Mouse (Mus musculus) cerebellum, adult 18-20 months (tissue): ENCODE measurements at regions not wholly inside any gene's neighbourhood (a gene's known extent, or its start where the extent isn't known, plus 50 kb on each side); places are given as distances from the start of the nearest gene placed in this dataset.
A peak's percentile ranks its signal among the peaks of the same experiment; 100 is the strongest.

Experiments
- DNase-seq, 2 experiments: peaks; one replicate each; pipeline ENCODE4 v3.0.0; 2021

- no peak for DNase-seq
These were observed 169.9 kb downstream of the Zfp36l2 start for GRCm38 (mm10) chr17:84017891-84018290.

DNA sequence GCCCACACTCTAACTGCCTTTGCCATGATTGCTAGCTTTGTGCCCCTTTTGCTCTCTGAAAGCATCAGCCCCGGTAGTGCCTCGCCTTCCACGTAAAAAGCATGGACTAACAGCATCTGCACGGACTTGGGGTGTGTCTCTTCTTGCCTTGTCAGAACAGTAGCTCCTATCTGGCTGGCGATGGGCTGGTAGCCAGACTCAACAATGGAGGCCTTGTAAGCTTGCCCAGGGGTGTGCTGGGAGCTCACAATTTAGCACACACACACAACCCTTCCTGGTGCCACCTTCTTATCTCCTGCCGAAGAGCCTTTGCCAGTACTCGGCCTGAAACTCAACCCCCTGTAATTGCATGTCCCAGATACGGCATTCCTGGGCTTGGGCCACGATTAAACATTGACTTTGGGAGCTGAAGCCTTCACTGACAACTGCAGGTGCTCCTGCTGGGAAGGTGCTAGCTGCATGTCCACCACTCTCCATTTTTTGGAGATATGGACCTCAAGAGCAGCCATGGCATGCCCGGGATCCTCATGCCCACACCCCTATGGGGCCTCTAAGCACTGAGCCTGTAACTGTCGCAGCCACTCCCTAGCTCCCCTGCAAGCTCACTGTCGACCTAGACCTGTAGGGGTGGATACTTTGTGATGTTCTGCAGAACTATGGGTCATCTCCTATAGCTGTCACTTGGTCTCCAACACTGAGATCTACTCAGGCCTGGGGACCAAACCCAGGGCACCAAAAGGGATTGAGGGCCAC lies 166.7 kb upstream of the Haao start:
- DNase-seq, result no peak

DNA sequence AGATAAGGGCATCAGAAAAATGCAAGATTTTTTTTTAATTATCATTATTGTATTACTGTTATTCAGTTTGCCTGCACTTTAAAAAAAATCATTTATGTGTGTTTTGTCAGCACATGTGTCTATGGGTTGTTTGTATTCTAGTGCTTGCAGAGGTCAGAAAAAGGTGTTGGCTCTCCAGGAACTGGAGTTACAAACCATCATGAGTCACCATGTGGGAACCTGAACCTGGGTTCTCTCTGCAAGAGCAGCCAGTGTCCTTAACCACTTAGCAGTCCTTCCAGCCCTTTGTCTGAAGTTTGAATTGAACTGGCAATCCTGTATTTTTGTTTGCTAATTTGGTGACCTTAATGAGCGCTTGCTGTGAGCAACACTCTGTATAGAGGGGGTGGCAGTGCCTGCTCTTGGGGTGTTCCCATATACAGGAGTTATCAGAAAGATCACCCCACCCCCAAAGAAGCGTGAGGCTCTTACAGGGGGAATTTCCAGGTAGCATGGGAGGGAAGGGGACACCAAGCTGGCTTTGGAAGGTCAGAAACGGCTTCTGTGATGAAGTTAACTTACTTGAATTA lies 162.8 kb upstream of the Haao start:
- no peak for DNase-seq

DNA sequence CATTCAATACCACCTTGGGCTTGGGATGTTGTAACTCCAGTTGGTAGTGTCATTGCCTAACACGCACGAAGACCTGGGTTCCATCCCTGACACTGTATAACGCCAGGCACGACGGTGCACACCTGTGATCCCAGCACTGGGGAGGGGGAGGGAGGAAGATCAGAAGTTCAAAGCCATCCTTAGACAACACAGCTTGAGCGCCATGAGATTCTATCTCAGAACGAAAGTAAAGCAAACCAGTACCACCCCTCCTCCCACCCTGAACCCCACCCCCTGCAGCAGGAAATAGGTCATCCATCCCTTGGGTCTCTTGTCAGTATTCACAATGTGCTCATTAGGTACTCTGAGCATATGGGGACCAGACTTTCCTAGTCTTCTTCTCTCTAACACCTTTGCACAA lies 162.2 kb upstream of the Haao start:
- no peak for DNase-seq

DNA sequence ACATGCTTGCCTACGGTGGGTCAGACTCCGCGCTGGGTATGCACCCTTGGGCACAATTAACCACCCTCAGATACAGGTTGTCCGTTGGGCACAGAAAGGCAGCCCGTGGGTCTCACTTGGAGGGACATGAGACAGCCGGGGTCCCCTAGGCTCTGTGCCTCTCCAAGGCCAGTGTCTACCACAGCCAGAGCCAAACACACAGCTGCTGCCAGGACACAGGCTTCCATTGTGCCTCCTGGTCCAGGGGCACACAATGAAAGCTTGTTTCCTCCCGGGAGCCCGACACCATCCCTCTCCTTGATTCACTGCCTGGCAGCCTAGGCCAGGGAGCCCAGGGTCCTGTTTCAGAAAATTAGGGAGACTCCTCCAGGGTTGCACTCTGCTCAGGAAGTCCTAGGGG lies 161.4 kb upstream of the Haao start:
- DNase-seq, result peak in 1 of 2 experiments; percentile 23

- DNase-seq, result no peak
These were observed 160.9 kb upstream of the Haao start for GRCm38 (mm10) chr17:84008682-84009052.

GRCm38 (mm10) chr17:84008035-84008681 lies 160.4 kb upstream of the Haao start:
- DNase-seq, result no peak

DNA sequence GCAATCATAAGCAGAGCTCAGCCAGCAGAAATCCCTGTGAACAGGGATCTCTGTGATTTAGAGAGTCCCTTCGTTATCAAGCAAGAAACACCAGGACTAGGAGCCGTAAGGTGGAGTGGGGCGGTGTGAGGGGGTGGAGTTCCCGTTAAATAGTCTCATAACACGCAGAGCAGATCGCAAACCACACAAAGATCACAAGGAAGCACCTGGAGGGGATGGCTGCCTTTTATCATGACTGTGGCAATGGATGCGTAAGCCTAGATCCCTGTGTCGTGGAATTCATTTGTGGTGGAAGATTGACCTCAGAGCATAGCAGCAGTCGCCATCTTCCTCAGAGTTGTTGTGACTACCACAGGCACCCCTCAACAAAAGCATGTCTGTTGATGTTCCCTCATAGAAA lies 159.0 kb upstream of the Haao start:
- DNase-seq, result no peak

DNA sequence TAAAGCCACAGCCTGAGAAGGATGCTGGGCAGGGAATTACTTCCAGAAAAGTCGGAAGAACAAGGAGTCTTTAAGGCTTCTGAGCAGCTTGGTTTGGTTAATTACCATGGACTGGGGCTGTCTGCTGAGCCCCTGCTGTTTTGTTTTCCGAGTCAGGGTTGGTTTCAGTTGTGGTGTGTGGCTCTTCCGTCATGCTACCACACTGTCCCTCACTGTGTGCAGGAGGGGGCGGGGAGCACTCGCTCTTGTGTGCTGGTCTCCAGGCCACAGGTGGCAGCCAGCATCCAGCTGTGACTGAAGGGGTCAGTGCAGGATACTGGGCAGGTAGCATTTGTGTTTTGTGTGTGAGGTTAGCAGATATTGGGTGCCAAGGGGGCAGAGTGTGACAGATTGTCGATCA lies 156.5 kb upstream of the Haao start:
- no peak for DNase-seq

GRCm38 (mm10) chr17:84003489-84004234 lies 155.9 kb upstream of the Haao start:
- no peak for DNase-seq

DNA sequence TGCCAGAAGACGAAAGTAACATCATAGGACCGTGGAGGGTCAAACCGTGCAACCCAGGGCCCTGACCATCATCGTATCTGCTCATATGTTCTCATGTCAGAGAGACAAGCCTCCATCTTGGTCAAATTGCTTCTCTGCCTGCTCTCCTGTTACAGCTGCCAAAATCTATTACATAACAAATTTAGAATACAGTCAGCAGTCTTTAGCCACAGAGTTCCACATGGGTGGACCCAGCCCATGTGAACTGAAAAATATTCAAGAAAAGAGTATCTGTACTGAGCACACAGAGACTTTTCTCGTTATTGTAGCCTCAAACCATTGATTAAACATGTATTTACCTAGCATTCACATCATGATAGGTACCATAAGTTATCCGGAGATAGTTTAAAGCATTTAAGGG lies 155.2 kb upstream of the Haao start:
- no peak for DNase-seq

GRCm38 (mm10) chr17:84002327-84002726 lies 154.6 kb upstream of the Haao start:
- no peak for DNase-seq

- no peak for DNase-seq
These were observed 152.4 kb upstream of the Haao start for GRCm38 (mm10) chr17:84000115-84000514.

DNA sequence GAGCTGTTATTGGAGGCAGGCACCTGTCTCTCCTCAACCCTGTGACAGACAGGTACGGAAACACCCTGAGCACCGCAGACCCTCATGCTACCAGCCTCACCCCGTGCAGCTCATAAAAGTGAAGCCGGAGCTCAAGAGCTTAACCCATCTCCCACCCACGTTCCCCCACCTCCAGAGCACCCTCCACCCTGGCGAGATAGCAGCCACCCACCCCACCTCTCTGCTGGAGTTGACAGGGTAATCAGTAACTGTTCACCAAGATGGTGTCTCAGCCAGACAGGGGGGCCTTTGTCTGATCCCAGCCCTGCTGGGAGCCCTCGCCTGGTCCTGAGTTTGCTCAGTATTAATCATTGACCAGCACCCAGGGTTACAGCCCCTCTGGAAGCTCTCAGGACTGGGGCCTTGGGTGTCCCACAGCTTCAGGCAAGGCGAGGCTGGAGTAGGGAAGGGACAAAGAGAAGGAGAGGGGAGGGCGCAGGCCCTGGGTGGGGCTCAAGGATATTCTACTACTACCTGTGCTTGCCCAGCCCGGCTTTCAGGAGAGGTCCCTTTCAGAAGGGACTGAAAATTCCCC lies 151.3 kb upstream of the Haao start:
- no peak for DNase-seq

- no peak for DNase-seq
These were observed 150.6 kb upstream of the Haao start for GRCm38 (mm10) chr17:83998341-83998740.

GRCm38 (mm10) chr17:83997778-83998177 lies 150.0 kb upstream of the Haao start:
- peak; percentile 23 to 28 for DNase-seq

DNA sequence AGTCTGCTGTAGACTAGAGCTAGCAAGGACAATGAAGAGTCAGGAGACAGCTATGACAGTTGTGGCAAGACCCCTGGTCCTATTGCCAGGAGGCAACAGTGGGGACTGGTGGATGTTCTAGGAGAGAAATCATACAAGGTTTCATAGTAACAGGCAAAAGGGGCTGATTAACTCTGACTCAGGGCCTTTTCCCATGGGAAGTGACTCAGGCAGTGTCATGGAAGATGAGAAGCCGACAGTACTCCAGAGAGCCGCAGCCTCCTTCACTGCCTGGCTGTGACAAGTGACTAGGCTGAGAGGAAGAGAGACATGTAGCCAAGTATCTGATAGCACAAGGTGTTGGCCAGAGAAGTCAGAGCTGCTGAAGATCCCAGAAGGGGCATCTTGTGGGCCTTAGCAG lies 145.3 kb upstream of the Haao start:
- no peak for DNase-seq

DNA sequence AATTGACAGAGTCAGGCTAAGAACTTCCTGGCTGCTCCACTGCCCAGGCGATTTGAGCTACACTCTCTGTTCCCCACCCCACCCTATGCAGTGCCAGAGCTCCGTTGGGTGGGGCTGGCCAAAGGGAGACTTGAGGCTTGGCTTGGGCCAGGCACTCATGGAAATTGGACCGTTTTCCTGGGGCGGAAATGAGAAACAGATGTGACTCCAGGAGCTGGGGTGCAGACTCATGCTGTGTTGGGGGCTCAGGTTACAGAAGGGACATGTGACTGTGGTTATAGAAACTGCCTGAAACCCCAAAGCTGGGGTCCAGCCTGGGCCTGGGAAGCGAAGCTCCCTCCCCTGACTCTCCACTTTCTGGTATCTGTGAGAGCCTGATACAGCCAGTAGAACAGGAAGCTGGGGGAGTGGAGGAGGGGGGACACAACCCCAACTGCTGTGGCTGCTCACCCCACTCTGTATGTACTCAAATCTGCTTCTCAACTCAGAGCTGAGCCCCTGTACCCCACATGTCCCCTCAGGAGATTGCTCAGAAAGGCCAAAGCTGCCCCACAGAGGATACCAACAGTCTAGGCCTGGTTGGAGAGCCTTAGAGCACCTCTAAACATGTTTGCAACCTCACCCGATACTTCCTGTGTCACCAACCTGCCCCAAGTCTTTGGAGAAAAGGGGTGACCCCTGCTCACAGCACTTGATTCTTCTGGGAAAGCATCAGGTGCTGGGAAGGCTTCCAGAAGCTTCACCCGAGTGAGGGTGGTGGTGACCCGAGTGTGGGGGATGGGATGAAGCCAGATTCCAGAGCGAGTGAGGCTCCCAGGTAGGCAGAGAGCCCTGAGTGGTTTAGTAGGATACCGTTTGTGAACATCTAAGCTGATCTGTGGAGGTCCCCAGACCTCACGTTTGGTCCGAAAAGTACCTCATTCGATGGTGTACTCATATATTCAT lies 142.9 kb upstream of the Haao start:
- DNase-seq, result no peak

DNA sequence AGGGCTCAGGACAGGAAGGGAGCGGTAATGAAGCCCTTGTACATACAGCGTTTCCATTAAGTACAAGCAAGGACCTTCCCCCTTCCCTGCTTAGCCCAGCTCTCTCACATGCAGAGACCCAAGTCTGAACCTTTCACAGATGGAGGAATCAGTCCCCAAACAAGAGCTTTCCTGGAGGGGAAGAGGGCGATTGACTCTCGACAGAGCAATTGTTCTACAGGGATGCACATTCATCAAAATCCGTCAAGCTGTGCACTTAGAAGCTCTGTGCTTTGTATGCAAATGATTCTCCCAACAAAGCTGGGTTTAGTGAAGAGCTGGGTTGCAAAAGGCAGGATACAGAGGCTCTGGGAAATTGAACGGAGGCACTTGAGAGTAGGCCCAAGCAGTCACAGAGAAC lies 141.1 kb upstream of the Haao start:
- DNase-seq, result no peak

GRCm38 (mm10) chr17:83988165-83988564 lies 140.4 kb upstream of the Haao start:
- DNase-seq, result no peak

DNA sequence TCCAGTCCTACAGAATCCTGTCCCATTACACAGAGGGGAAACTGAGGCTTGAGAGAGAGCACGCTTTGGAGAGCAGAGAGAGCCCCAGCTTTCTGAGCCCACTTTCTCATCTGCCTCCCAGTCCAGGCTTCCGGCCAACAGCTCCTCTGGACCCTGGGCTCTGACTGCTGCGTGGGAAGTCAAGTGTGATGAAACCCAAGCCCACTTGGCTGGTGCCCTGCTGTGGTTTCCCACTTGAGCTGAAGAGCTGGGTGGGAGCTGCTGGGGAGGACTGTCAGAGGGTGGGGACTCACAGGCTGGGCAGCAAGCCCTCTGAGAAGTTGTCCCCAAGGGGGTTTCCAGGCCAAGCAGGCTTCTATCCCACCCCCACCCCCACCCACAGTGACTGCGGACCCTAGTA lies 139.9 kb upstream of the Haao start:
- DNase-seq, result no peak

DNA sequence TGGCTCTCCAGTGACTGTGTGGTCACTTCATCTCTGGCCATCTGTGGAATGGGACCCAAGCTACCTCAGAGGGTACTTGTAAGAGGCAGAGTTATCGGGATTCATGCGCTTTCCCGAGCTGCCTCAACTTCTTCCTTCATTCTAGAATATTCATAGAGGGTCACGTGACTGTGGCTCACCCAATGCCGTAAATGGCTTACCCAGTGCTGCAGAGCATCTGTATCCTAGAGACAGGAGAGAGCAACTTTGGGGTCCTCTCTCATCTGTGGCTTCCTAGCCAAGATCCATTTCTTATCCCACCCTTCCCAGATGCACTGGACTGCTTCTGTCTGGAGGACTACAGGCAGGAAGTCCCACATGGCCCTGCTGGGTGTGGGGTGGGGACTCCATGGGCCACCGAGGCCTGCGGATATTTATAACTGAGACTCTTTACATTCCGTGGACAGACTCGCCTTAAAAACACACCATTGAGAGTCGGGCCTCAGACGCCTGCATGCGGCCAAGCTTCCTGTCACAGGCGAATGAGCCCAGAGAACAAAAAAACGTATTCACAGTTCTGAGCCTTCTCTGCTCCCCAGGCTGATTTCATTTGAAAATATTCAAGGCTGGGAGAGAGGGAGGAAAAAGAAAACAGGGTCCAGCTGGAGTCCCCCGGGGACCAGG lies 138.3 kb upstream of the Haao start:
- DNase-seq, result no peak
